Mouse (Mus musculus) midbrain, embryonic 11.5 days (tissue): ENCODE results near the gene Agrn. TPM values are rescaled to one million over a fixed set of nuclear protein-coding genes. Genes with fewer than 3 reads are reported as not detected.

ENCODE experiments used
- ATAC-seq: fragments of 200-750 bp; cut with Nextera tagmentation; 2 replicates; pipeline ENCODE4 v1.8.0; 2017; ENCODE audit warnings: moderate TSS enrichment, moderate library complexity; ENCODE audit not compliant: low FRiP score
- DNase-seq: peaks from one replicate; pipeline ENCODE4 v3.0.0; 2015; ENCODE audit warnings: low spot score; ENCODE audit errors: missing footprints
- H3K27ac ChIP-seq: fragments of 300-500 bp; sonication (generic); 2 replicates; pipeline ENCODE4 v1.5.1; 2014; ENCODE audit warnings: low read depth, low read length
- H3K27me3 ChIP-seq: fragments of 300-500 bp; sonication (generic); 2 replicates; pipeline ENCODE4 v1.6.1; 2014; ENCODE audit warnings: mild to moderate bottlenecking, low read length, moderate library complexity, mixed read lengths; ENCODE audit not compliant: control insufficient read depth, insufficient read depth
- H3K36me3 ChIP-seq: fragments of 300-500 bp; sonication (generic); 2 replicates; pipeline ENCODE4 v1.6.1; 2014; ENCODE audit warnings: mild to moderate bottlenecking, low read length, moderate library complexity, mixed read lengths; ENCODE audit not compliant: control insufficient read depth, insufficient read depth
- H3K4me1 ChIP-seq: fragments of 300-500 bp; sonication (generic); 2 replicates; pipeline ENCODE4 v1.6.1; 2014; ENCODE audit warnings: low read length; ENCODE audit not compliant: control insufficient read depth, insufficient read depth
- H3K4me2 ChIP-seq: fragments of 300-500 bp; sonication (generic); 2 replicates; pipeline ENCODE4 v1.6.1; 2014; ENCODE audit warnings: mild to moderate bottlenecking, moderate library complexity
- H3K4me3 ChIP-seq: fragments of 300-500 bp; sonication (generic); 2 replicates; pipeline ENCODE4 v1.5.1; 2014; ENCODE audit warnings: low read depth, low read length
- H3K9ac ChIP-seq: fragments of 300-500 bp; sonication (generic); 2 replicates; pipeline ENCODE4 v1.6.1; 2014; ENCODE audit warnings: low read length
- H3K9me3 ChIP-seq: fragments of 300-500 bp; sonication (generic); 2 replicates; pipeline ENCODE4 v1.6.1; 2016; ENCODE audit warnings: low read length; ENCODE audit not compliant: control insufficient read depth
- WGBS: fragments of 180-500 bp; shearing (Covaris S2); extraction: QIAGEN DNeasy Blood & Tissue Kit; methylation state at CpG from one replicate; pipeline ENCODE4 v1.1.7; 2014; 5-methylcytosine and 5-hydroxymethylcytosine counted together
- microRNA-seq: library from miRNA; unstranded; fragments of <30 nt; microRNA quantifications from one replicate; pipeline ENCODE4, GENCODE M21; 2017
- polyA plus RNA-seq: library from polyadenylated mRNA; unstranded; fragments of >200 nt; fragmentation: Nextera tagmentation; extraction: Ambion mirVana; gene quantifications from 2 replicates; pipeline ENCODE4 v1.2.1, GENCODE M21; 2014

Agrn gene
- polyA plus RNA-seq, 1 experiment from 2014 or later: 68.2 TPM

DNA sequence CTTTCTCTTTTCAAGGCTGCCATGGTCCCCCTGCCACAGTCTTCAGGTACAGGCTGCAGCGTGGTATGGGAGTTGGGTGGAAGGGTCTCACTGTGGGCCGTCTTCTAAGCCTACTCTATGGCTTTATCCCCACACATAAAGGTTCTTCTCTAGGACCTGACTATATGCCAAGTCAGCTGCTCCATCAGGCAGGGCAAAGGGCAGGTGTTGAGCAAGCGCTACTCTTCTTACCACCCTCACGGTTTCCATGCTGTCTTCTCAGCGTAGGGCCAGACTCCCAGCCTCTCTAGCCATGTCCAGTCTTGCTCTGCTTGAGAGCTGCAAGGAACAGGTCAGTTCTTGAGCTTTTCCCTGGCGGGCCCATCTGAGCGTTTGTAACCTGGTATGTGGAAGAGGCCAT lies 73.2 kb downstream of the Agrn start:
- Histone ChIP-seq H3K9me3 (no peaks in the 10 kb centered on the region), H3K27ac (no peak overlapping the region), H3K4me1 (no peaks in the 10 kb centered on the region), H3K36me3 (peaks cover 20% of the 10 kb centered on the region), H3K9ac (no peak overlapping the region), H3K27me3 (no peaks in the 10 kb centered on the region), H3K4me3 (no peak overlapping the region), H3K4me2 (no peak overlapping the region)
- DNase-seq (no peak), ATAC-seq (no peak)
- 96% methylated on average over 7 of the region's 7 CpGs for WGBS

Small RNA genes within 50 kb of the gene (microRNA-seq; reads per million reads assigned to microRNA genes)
- gene Mir7658: 13.6 reads per million, percentile 33 among the genes with 10 or more reads in this experiment

Other genes starting within 250 kb of the Agrn start
- 19.8 and 20.4 TPM in 2 replicates for gene C1qtnf12, start 235.2 kb downstream of the Agrn start, polyA plus RNA-seq
- 17.2 and 18.8 TPM in 2 replicates for gene B3galt6, start 204.8 kb downstream of the Agrn start, polyA plus RNA-seq
- 130 and 136 TPM in 2 replicates for gene Sdf4, start 204.6 kb downstream of the Agrn start, polyA plus RNA-seq
- gene Tnfrsf4, start 183.6 kb downstream of the Agrn start, polyA plus RNA-seq: 0.41 and 1.1 TPM in 2 replicates
- gene Tnfrsf18, start 171.3 kb downstream of the Agrn start, polyA plus RNA-seq: 0.58 and 0.87 TPM in 2 replicates
- gene Ttll10, start 138.1 kb downstream of the Agrn start, polyA plus RNA-seq: 0.15 TPM in 1 of 2 replicates, not detected in the other
- gene 9430015G10Rik, start 87.5 kb downstream of the Agrn start, polyA plus RNA-seq: 49.5 and 55.7 TPM in 2 replicates
- gene Rnf223, start 67.0 kb downstream of the Agrn start, polyA plus RNA-seq: 0.54 and 0.75 TPM in 2 replicates
- gene Isg15, start 3.3 kb upstream of the Agrn start, polyA plus RNA-seq: 0.25 and 0.30 TPM in 2 replicates
- 2.4 TPM in 2 replicates for gene AW011738, start 5.8 kb upstream of the Agrn start, polyA plus RNA-seq
- gene Perm1, start 18.4 kb upstream of the Agrn start, polyA plus RNA-seq: 0.81 and 1.2 TPM in 2 replicates
- 15.6 and 18.1 TPM in 2 replicates for gene Plekhn1, start 37.4 kb upstream of the Agrn start, polyA plus RNA-seq
- 74.3 and 81.9 TPM in 2 replicates for gene Noc2l, start 38.5 kb upstream of the Agrn start, polyA plus RNA-seq
- gene Samd11, start 58.2 kb upstream of the Agrn start, polyA plus RNA-seq: 2.6 TPM in 2 replicates
- not detected in 2 replicates for gene Vmn2r-ps159, start 133.6 kb upstream of the Agrn start, polyA plus RNA-seq